Mouse (Mus musculus) megakaryocyte, adult 5-6 weeks (primary cell): ENCODE data around the gene Olfr56. TPM values are rescaled to one million over a fixed set of nuclear protein-coding genes. Genes with fewer than 3 reads are reported as not detected.
A peak's percentile ranks its signal among the peaks of the same experiment; 100 is the strongest.

Experiments used
- ATAC-seq: 2 replicates; pipeline ENCODE4 v1.8.0; 2016; ENCODE audit warnings: mild to moderate bottlenecking, inconsistent platforms; ENCODE audit not compliant: poor library complexity, severe bottlenecking
- total RNA-seq, 2 experiments: library from RNA; stranded (forward) in 1 of 2; stranded (reverse) in 1 of 2; fragments of 153-499, 151-499 nt in 1 of 2; fragments of 221-1000, 200-1000 nt in 1 of 2; gene quantifications; 2 replicates each; pipeline versions ENCODE4 v1.2.3 to v1.2.4; 2015 to 2017

The Olfr56 gene
- total RNA-seq, 2 experiments from 2014 or later: 0.31 to 0.55 TPM

DNA sequence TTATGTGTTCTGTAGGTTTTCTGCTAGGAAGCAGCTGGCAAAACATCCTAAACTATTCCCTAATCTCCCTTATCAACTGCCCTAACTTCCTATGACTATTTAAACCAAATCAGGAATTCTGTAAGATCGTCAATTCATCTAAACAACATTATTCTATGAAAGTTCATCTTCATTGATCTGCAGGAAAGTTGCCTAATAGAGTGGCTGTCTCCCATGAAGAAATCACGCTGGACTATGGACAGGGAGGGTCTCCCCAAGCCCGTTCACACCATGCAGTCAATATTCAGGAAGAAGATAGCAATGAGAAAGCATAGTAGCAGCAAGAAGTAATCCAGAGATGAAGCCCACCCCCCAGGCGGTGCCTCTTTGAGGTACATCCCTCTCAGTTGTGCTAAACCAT lies 112.5 kb downstream of the Olfr56 start:
- ATAC-seq: no peak

DNA sequence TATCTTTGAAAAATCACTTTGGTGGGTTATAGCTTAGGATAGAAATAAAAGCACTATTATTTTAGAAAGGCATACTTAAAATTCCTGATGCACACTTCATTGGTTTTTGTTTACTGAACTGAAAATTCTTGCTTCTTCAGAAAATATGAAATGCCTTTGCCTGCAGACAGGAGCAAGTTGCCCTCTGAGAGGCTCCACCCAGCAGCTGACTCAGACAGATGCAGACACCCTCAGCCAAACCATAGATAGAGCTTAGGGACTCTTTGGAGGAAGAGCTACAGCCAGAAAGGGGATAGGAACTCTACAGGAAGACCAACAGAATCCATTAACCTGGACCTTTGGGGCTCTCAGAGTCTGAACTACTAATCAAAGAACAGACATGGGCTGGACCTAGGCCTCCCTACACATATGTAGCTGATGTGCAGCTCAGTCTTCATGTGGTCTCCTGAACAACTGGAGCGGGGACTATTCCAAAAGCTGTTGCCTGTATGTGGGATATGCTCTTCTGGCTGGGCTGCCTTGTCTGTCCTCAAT lies 113.4 kb downstream of the Olfr56 start:
- ATAC-seq: no peak

DNA sequence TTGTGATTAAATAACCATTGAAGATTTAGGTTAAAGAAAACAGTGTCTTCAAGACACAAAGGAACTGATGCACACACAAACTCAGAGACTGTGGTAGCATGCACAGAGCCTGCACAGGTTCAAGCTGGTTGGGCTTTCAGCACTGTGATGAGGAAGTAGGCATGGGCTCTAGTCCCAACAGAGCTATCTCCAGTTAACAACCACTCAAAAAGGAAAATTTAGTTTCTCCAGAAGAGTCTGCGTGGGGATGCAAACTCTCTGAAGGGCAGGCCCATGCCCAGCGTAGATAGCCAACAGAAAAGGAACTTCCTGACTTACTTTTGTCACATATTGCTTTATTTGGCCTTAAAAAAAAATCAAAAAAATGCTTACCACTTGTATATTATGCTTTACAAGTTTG lies 114.1 kb downstream of the Olfr56 start:
- ATAC-seq: 0 out of 2 replicates have a peak, but pooled peaks have one; percentile 14

DNA sequence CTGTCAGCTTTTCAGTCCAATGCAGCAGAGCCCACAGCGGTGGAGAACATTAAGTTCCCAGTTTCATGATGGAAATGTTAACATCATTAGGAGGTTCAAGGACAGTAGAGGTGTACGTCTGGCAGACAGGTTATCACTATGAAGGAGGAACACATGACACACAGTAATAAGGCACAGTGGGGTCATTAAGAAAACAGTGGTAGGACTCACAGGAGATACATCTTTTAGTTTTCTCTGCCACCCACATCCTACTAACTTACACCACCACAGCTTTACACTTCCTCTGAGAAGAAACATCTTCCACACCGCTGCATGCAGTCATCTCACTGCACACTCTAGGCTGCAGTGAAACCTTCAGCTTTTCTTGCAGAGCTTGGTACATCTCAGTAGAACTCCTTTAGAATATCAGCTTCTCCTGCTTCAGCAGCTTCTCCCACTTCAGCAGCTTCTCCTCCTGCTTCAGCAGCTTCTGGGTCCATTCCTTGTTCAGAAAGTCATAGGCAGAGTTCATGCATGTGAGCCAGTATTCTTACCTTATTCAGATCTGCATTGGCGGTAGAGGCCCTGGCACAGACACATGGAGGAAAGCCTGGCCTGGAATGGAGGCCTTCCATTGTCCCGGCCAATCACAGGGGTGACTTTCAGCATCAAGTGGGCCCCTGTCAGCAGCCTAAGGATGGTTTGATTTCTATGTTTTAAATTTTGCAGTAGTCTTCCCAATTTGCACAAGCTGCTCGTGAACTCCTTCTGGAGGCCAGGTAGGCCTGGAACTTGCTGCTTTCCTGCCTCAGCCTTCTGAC lies 115.4 kb downstream of the Olfr56 start:
- peak; percentile 60 for ATAC-seq

DNA sequence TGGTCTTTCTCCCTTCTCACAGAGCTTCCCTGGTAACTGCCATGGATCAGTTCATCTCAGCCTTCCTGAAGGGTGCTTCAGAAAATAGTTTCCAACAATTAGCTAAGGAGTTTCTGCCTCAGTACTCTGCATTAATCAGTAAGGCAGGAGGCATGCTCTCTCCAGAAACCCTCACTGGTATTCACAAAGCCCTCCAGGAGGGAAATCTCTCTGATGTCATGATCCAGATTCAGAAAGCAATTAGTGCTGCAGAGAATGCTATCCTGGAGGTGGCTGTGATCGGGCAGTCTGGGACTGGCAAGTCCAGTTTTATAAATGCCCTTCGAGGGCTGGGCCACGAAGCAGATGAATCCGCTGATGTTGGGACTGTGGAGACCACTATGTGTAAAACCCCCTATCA lies 116.7 kb downstream of the Olfr56 start:
- no peak for ATAC-seq

DNA sequence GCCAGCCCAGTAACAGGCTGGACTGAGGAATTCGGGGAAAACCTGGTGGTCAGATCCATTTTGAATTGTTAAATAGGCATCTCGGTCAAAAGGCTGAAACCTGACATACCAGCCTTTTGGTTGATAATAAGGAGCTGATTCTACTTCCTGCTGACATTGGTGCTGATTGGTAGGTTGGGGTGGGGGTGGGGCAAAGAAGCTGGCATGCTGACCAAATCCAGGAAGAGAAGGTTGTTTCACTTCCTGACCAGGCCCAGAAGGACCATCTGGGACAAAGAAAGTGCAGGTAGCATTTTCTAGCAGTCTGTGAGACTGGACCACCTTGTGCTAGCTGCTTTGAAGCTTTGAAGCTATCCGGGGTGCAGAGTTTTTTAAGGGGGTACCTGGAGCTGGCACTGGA lies 121.7 kb downstream of the Olfr56 start:
- peak; percentile 73 for ATAC-seq

DNA sequence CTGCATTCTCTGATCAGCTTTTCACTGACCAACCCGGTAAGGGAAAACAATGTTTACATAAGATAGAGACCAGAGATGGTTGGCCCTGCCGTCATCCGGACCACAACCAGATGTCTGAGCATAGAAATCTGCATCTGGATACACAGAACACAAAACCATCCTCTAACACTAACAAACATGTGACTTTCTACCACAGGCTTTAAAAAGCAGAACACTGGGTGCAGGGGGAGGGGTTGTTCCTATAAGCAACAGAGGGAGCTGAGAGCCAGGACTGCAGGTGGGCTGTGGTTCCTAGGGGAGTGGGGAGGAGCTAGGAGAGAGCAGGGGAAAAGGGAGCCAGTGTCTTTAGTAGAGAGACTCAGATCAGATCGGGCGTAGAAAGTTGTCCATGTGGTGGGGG lies 122.8 kb downstream of the Olfr56 start:
- peak; percentile 66 for ATAC-seq

DNA sequence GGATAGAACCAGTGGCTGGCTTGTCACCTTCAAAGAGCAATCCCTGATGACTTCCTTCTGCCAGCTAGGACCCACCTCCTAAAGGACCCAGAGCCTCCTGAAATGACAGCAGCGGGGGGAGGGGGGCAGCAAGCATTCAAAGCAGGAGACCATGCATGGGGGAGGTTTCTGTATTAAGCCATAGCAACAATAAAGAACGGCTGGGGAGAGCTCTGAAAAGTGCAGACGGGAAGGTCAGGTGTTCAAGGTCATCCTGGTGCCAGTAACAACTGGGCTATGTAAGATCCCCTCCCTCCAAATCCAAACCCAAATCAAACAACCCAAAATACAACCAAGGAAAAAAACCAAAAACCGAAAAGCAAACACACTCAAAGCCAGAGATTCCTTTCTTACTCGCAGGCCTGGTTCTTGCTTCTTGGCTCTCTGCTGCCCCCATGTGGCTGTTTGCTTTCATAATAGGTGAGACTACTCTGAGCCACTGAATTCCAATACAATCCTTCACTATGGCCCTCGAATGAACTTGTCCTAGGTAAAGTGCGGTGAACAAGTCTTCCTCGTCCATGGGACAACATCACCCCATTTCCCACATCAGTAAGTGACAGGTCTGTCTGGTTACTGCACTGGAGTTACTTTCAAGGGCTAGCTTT lies 124.5 kb downstream of the Olfr56 start:
- ATAC-seq: peak; percentile 79

DNA sequence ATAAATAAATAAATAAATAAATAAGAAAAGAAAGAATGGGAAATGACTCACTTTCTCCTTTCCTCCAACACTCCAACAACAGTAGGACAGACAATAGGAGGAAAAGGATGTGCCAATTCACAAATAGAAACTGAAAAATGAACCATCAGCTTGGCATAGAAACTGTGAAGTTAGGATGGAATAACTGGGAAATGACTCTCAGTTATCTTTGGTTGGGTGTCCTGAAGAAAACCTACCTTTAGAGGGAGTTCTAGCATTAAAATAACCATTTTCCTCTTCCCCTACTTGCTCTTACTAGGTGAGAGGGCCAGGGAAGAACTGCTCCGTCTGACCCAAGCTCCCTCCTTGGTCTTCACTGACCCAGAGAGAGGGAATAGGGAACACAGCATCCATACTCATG lies 127.1 kb downstream of the Olfr56 start:
- ATAC-seq: no peak

DNA sequence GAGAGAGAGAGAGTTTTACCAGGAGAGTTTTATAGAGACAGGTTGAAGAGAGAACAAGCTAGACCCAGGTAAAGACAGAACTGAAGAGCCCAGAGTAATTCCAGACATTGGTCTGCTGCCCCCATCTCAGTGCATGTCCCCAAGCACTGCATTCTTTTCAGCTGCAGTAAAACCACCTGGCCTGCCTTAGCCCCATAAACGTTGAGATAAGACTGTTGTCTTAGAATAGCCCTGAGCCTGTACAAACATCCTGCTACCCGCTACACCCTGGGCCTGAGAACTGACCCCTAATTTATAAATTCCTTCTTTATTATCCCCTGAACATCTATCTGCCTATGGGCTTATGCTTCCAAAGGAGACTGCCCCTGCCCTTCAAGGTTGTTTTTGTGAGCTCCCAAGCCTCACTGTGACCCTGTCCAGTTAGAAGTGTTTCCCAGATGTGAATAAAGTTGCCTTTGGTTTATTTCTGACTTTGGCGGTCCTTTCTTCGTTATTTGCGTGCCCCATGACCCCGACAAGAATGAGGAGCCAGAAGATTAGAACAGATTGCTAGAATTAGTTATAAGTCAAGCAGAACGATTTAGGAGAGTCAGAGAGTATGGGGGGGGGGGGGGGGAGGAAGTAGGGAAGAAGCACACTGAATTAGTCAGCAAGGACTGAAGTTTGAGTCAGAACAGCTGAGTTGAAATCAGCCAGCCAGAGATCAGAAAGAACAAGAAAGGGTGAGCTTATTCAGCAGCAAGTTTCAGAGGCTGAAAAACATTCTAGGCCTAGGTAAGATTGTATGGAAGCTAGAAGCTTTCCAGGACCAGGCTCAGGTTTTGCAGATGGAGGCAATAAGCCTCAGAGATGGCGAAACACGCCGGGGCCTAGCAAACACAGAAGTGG lies 129.2 kb downstream of the Olfr56 start:
- no peak for ATAC-seq

DNA sequence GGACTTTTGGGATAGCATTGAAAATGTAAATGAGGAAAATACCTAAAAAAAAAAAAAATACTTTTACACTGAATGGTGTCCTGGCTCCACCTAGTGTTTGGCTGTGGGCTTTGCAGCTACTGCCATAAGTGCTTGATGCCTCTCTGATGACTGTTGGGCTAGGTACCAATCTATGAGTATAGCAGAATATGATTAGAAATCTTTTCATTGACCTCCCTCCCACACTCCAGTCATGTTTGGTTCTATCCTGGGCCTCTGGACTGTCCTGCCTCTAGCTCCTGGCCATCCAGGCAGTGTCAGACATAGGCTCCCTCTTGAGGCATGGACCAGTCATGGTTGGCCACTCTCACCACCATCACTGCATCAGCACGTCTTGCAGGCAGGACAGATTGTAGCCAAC lies 130.1 kb downstream of the Olfr56 start:
- peak; percentile 69 for ATAC-seq

DNA sequence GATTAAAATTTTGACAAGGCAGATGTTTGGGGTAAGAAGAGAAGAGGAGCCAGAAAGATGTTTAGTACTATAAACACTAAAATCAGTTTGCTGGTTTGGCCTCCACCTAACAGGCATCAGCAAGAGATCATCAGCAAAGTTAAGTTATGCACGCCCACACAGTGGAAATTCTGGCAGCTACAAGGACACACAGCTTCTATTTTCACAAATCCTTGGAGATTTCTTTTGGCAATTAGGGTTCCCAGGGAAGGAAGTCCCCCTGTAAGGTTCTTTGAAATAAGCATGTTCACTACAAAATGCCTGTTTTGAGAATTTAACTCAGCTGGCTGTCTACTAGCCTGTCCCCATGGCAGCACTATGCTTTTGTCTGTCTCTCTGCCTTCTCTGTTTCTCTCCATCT lies 132.3 kb downstream of the Olfr56 start:
- ATAC-seq: no peak

DNA sequence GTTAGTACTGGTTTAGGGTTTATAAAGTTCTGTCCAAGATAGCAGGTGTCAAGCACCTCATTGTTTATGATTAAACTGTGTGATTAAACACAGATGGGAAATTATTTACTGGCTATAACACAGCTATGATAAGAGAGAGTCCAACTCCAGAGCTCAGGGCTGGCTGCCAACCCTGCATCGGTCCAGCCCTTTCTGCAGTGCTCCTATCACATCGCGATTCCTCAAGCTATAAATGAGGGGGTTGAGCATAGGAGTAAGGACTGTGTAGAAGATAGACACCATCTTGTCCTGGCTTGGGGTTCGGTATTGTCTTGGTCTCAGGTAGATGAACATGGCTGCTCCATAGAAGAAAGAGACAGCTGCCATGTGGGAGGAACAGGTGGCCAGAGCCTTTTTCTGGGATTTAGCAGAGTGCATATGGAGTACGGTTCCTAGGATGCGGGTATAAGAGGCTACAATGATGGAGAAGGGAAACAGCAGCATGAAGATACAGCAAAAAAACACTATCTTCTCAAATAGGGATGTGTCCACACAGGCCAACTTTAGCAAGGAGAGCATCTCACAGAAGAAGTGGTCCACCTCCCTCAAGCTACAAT lies 134.0 kb downstream of the Olfr56 start:
- no peak for ATAC-seq

DNA sequence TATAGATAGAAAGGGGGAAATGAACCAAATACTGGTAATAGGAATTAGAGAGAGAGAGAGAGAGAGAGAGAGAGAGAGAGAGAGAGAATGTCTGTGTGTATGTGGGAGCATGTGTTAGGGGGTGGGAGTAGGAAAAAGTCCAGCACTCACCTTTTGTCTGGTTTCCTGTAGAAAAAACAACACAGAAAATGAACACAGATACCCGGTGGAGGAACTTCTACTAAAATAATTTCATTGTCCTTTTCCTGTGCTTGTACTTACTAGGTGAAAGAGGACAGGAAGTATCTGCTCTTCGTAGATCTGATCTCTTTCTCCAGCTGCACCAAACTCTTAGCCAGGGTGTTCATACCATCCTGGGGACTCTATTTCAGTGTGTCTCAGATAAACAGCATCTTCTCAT lies 135.5 kb downstream of the Olfr56 start:
- no peak for ATAC-seq

DNA sequence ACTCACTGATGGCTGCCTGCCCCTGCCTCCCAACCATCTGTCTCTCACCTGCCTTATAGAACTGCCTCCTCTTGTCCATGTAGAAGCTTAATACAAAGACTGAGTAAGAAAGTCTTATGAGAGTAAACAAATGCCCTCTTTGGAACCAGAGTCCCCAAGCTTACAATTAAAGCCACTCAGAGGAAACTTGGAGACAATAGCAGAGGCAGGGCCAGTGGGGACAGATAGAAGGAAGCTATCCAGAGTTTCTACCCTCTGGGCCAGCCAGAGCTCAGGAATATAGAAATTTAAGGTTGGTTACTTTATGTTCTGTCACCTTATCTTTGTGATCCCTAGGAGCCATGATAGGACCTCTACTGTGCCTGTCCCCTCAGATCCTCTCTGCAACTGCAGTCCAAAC lies 136.1 kb downstream of the Olfr56 start, which contains the start of gene Olfr1396:
Gene Olfr1396, minus strand, starts transcription at position 101 of the 400 bp plus-strand sequence.
- ATAC-seq: no peak

DNA sequence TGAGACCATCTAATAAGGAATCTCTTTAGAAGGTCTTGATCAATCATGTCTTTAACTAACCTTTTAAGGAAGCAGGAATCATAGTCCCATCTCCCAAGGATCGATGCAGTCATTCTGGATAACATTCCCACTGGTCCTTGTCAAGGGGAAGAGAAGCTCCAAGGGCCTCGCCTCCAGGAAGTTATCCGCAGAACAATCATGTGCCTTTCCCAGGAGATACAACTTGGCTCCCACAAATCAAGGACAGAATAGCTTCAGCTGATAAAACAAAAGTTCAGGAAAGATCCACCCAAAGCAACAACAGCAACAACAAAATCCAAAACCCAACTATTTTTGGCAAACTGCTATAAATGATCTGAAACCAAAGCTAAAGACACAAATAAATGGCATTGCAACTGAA lies 140.9 kb downstream of the Olfr56 start:
- ATAC-seq: no peak

DNA sequence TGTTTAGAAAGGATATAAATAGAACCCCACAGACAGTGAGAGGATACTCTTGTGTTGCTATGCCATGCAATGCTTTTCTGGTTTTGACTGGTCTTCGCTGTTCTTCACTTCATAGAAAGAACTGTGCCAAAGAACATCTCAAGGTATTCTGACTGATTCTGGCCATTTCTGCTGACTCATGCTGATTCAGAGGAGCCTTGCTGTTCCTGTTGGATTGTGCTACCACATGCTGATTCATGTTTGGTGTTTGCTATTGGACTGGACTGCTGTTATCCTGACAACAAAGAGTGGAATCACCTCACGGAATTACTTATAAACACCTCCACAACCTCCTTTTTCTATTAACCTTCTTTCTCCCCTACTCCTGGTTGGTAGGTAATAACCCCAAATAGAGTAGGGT lies 145.5 kb downstream of the Olfr56 start:
- no peak for ATAC-seq

DNA sequence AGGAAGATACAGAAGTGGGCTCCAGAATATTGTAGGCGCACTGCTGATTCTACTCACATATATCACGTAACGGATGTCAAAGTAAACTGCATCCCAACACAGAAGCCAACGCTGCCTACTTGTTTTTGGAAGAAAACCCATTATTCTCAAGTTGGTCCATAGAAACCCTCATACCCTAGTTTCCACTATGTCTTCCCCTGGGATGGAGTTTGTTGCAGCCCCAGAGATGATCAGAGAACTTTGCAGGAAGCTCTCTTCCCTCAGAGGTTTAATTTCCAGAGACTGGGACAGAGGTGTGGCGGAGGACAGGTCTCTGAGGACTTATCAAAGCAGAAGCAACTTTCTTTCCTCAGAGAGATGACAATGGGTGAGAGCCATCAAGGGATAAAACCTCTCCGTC lies 163.3 kb downstream of the Olfr56 start, which contains the start of gene Olfr1395:
Gene Olfr1395, plus strand, starts transcription at position 301 of the 400 bp plus-strand sequence.
- ATAC-seq: no peak

DNA sequence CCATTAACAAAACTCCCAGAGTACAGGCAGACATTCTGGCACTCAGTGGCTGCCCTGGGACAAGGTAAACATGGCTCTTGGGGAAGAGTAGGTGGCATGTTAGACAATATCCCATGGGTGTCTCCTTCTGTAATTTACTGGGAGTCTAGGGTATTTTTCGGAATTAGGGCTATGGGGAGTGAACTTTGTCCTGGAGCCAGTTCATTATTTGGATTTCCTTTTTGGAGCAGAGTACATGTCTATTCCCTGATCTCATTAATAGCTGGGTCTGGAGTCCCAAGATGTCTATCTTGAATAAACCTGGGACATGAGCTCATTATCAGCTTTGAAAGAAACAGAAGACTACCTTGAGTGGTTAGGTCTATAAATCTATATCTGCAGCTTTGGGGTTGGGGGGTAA lies 175.4 kb downstream of the Olfr56 start, which contains the start of gene Olfr1394:
Gene Olfr1394, plus strand, starts transcription at position 301 of the 400 bp plus-strand sequence.
- ATAC-seq: no peak
